Mouse (Mus musculus): ENCODE data around the gene Ppp2r5d. TPM values are rescaled to one million over a fixed set of nuclear protein-coding genes. Genes with fewer than 3 reads are reported as not detected.

Gene Ppp2r5d
- polyA plus RNA-seq, 1 experiment, result 137 TPM

GRCm38 (mm10) chr17:46702100-46702499, 2.8 kb downstream of the Ppp2r5d start:
- no peak for TF ChIP-seq CTCF (IDR thresholded peaks at IDR 0.05; ENCODE audit: borderline replicate concordance, insufficient read depth, low read depth, low read length)
- no peak for TF ChIP-seq POLR2A (IDR thresholded peaks at IDR 0.05; ENCODE audit: borderline replicate concordance, insufficient read depth, low read length)
- no peaks in the 10 kb centered on the region for H3K27me3 ChIP-seq (ENCODE audit: control insufficient read depth, insufficient read depth, low read length)
- DNase-seq, result no peak
- 36% methylated on average over 12 of the region's 12 CpGs for WGBS
- H3K27ac ChIP-seq (ENCODE audit: insufficient read depth, low read length), result no peak overlapping the region
- peaks cover 40% of the 10 kb centered on the region for H3K4me1 ChIP-seq (ENCODE audit: control insufficient read depth, insufficient read depth, low read length)
- H3K4me3 ChIP-seq (replicated peaks; ENCODE audit: insufficient read depth, low read depth, low read length), result peak overlapping the region; percentile 34

DNA sequence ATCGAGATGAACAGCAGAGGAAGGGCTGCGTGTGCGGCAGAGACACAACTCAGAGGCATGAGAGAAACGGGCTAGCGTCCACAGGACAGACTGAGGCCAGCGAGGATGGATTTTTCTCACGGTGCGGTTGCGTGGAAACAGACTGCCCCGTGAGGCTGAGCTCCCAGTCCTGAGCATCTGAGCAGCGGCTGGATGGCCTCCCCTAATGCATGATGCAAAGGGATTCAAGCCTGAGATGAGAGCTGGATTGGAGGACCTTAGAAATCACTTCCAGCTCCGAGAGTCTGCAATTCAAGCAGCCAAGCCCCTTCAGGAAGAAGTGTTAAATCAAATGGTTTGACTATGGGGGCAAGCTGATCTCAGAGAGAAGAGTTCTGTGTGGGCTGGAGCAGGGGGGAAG, 3.4 kb downstream of the Ppp2r5d start:
- no peak for TF ChIP-seq POLR2A (IDR thresholded peaks at IDR 0.05; ENCODE audit: borderline replicate concordance, insufficient read depth, low read length)
- no peak for TF ChIP-seq CTCF (IDR thresholded peaks at IDR 0.05; ENCODE audit: borderline replicate concordance, insufficient read depth, low read depth, low read length)
- no peak overlapping the region for H3K4me3 ChIP-seq (replicated peaks; ENCODE audit: insufficient read depth, low read depth, low read length)
- 26% methylated on average over 12 of the region's 12 CpGs for WGBS
- H3K27me3 ChIP-seq (ENCODE audit: control insufficient read depth, insufficient read depth, low read length), result no peaks in the 10 kb centered on the region
- no peak for DNase-seq
- H3K27ac ChIP-seq (ENCODE audit: insufficient read depth, low read length), result no peak overlapping the region
- H3K4me1 ChIP-seq (ENCODE audit: control insufficient read depth, insufficient read depth, low read length), result peaks cover 40% of the 10 kb centered on the region

DNA sequence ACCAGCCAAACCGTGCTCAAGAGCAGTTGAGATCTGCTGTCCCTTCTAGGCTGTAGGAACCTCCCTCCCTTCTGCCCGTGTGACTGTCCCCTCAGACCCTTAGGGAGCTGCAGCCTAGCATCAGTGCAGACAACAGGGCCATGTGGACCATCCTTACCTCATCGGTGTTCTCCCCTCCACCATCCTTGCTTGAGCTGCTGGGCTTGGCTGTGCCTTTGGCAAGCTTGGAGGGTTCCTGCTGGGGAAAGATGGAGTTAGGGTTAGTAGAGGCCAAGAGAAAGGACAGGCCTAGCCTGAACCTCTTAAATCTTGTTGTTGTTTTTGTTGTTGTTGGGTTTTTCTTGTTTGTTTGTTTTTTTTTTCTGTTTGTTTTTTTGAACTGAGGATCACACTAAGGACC, 5.0 kb downstream of the Ppp2r5d start:
- peak; percentile 66 to 75 for DNase-seq
- Histone ChIP-seq H3K27me3 (ENCODE audit: control insufficient read depth, insufficient read depth, low read length) (no peaks in the 10 kb centered on the region), H3K4me3 (replicated peaks; ENCODE audit: insufficient read depth, low read depth, low read length) (no peak overlapping the region), H3K27ac (ENCODE audit: insufficient read depth, low read length) (no peak overlapping the region), H3K4me1 (ENCODE audit: control insufficient read depth, insufficient read depth, low read length) (peaks cover 40% of the 10 kb centered on the region)
- 5% methylated on average over 3 of the region's 3 CpGs for WGBS
- TF ChIP-seq CTCF (IDR thresholded peaks at IDR 0.05; ENCODE audit: borderline replicate concordance, insufficient read depth, low read depth, low read length) (no peak), POLR2A (IDR thresholded peaks at IDR 0.05; ENCODE audit: borderline replicate concordance, insufficient read depth, low read length) (no peak)

- Histone ChIP-seq H3K4me3 (replicated peaks; ENCODE audit: insufficient read depth, low read depth, low read length) (no peak overlapping the region), H3K27ac (ENCODE audit: insufficient read depth, low read length) (no peak overlapping the region), H3K4me1 (ENCODE audit: control insufficient read depth, insufficient read depth, low read length) (peaks cover 40% of the 10 kb centered on the region), H3K27me3 (ENCODE audit: control insufficient read depth, insufficient read depth, low read length) (no peaks in the 10 kb centered on the region)
- TF ChIP-seq CTCF (IDR thresholded peaks at IDR 0.05; ENCODE audit: borderline replicate concordance, insufficient read depth, low read depth, low read length), result no peak
- no peak for TF ChIP-seq POLR2A (IDR thresholded peaks at IDR 0.05; ENCODE audit: borderline replicate concordance, insufficient read depth, low read length)
- DNase-seq, result no peak
- 91% methylated on average over 5 of the region's 5 CpGs for WGBS
These were observed 5.7 kb downstream of the Ppp2r5d start for GRCm38 (mm10) chr17:46699245-46699644.

GRCm38 (mm10) chr17:46698515-46698914, 6.4 kb downstream of the Ppp2r5d start:
- TF ChIP-seq POLR2A (IDR thresholded peaks at IDR 0.05; ENCODE audit: borderline replicate concordance, insufficient read depth, low read length), result no peak
- no peak for TF ChIP-seq CTCF (IDR thresholded peaks at IDR 0.05; ENCODE audit: borderline replicate concordance, insufficient read depth, low read depth, low read length)
- H3K27me3 ChIP-seq (ENCODE audit: control insufficient read depth, insufficient read depth, low read length), result no peaks in the 10 kb centered on the region
- no peak overlapping the region for H3K27ac ChIP-seq (ENCODE audit: insufficient read depth, low read length)
- 79% methylated on average over 6 of the region's 6 CpGs for WGBS
- H3K4me1 ChIP-seq (ENCODE audit: control insufficient read depth, insufficient read depth, low read length), result peaks cover 36% of the 10 kb centered on the region
- H3K4me3 ChIP-seq (replicated peaks; ENCODE audit: insufficient read depth, low read depth, low read length), result no peak overlapping the region
- no peak for DNase-seq

DNA sequence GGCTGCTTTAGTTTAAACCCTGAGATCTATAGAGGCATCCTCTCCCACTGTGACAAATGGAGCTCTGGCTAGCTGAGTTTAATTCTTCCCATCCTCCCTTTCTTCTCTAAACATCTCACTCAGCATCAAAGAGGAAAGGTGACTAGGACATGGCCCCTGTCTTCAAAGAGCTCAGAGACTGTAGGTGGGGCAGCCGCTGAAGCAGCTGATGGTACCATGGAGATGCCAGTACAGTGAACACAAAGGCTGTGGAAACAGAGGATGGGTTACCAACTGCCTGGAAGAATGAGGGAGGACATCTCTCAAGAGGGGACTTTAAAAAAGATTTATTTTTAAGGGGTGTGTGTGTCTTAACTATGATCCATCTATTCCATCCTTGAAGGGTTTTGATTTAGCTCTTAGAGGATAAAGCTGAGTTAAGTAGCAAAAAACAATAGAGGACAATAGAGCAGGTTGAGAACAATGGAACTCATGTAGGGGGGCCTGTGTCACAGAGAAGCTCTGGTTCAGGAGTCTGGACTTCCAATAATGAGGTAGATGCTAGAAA, 10.3 kb downstream of the Ppp2r5d start:
- TF ChIP-seq POLR2A (IDR thresholded peaks at IDR 0.05; ENCODE audit: borderline replicate concordance, insufficient read depth, low read length) (no peak), CTCF (IDR thresholded peaks at IDR 0.05; ENCODE audit: borderline replicate concordance, insufficient read depth, low read depth, low read length) (no peak)
- Histone ChIP-seq H3K4me1 (ENCODE audit: control insufficient read depth, insufficient read depth, low read length) (peaks cover 2% of the 10 kb centered on the region; the same call in 1 of the 2 replicates), H3K4me3 (replicated peaks; ENCODE audit: insufficient read depth, low read depth, low read length) (no peak overlapping the region), H3K27me3 (ENCODE audit: control insufficient read depth, insufficient read depth, low read length) (no peaks in the 10 kb centered on the region), H3K27ac (ENCODE audit: insufficient read depth, low read length) (no peak overlapping the region)
- WGBS, result 84% methylated on average over 1 of the region's 1 CpGs
- no peak for DNase-seq

GRCm38 (mm10) chr17:46691390-46691789, 13.5 kb downstream of the Ppp2r5d start:
- WGBS, result 97% methylated on average over 2 of the region's 2 CpGs
- Histone ChIP-seq H3K27me3 (ENCODE audit: control insufficient read depth, insufficient read depth, low read length) (no peaks in the 10 kb centered on the region), H3K27ac (ENCODE audit: insufficient read depth, low read length) (no peak overlapping the region), H3K4me3 (replicated peaks; ENCODE audit: insufficient read depth, low read depth, low read length) (no peak overlapping the region), H3K4me1 (ENCODE audit: control insufficient read depth, insufficient read depth, low read length) (no peaks in the 10 kb centered on the region)
- no peak for TF ChIP-seq CTCF (IDR thresholded peaks at IDR 0.05; ENCODE audit: borderline replicate concordance, insufficient read depth, low read depth, low read length)
- no peak for TF ChIP-seq POLR2A (IDR thresholded peaks at IDR 0.05; ENCODE audit: borderline replicate concordance, insufficient read depth, low read length)
- no peak for DNase-seq

DNA sequence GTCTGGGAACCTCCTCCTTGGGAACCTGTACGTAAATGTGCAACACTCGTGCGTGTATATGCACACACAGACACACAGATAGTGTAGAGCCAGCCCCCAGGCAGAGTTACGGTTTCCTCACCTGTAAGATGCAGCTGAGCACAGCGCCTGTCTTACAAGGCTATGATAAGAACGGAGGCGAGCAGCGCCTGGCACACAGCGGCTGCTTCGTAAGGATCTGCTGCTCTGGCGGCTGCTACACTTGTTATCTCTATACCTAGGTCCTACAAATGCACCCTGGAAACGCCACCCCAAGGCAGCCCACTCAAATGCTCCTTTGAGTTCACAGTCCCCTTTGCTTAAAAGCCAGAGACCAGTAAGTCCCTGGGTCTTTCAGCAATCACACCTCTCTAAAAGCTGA, 14.2 kb downstream of the Ppp2r5d start:
- no peak for DNase-seq
- Histone ChIP-seq H3K4me3 (replicated peaks; ENCODE audit: insufficient read depth, low read depth, low read length) (no peak overlapping the region), H3K27ac (ENCODE audit: insufficient read depth, low read length) (no peak overlapping the region), H3K27me3 (ENCODE audit: control insufficient read depth, insufficient read depth, low read length) (no peaks in the 10 kb centered on the region), H3K4me1 (ENCODE audit: control insufficient read depth, insufficient read depth, low read length) (no peaks in the 10 kb centered on the region)
- TF ChIP-seq CTCF (IDR thresholded peaks at IDR 0.05; ENCODE audit: borderline replicate concordance, insufficient read depth, low read depth, low read length) (no peak), POLR2A (IDR thresholded peaks at IDR 0.05; ENCODE audit: borderline replicate concordance, insufficient read depth, low read length) (no peak)
- WGBS, result 90% methylated on average over 12 of the region's 12 CpGs
